Mouse (Mus musculus): ENCODE measurements at regions not wholly inside any gene's neighbourhood (a gene's known extent, or its start where the extent isn't known, plus 50 kb on each side); places are given as distances from the start of the nearest gene placed in this dataset.

- Histone ChIP-seq H3K27ac (ENCODE audit: insufficient read depth, low read length) (peak overlapping the region; percentile 26; the same call in 1 of the 2 replicates), H3K4me3 (ENCODE audit: insufficient read depth, low read length) (no peak overlapping the region), H3K4me1 (ENCODE audit: control insufficient read depth, insufficient read depth, low read length) (no peaks in the 10 kb centered on the region)
- TF ChIP-seq CTCF (IDR thresholded peaks at IDR 0.05; ENCODE audit: borderline replicate concordance, insufficient read depth, low read length) (no peak), POLR2A (IDR thresholded peaks at IDR 0.05; ENCODE audit: low read depth, low read length) (no peak)
These were observed 368.4 kb downstream of the Cd109 start for GRCm38 (mm10) chr9:78983734-78984133.

- TF ChIP-seq POLR2A (IDR thresholded peaks at IDR 0.05; ENCODE audit: low read depth, low read length) (no peak), CTCF (IDR thresholded peaks at IDR 0.05; ENCODE audit: borderline replicate concordance, insufficient read depth, low read length) (no peak)
- Histone ChIP-seq H3K27ac (ENCODE audit: insufficient read depth, low read length) (no peak overlapping the region), H3K4me3 (ENCODE audit: insufficient read depth, low read length) (no peak overlapping the region), H3K4me1 (ENCODE audit: control insufficient read depth, insufficient read depth, low read length) (no peaks in the 10 kb centered on the region)
These were observed 370.0 kb downstream of the Cd109 start for GRCm38 (mm10) chr9:78985184-78985864.

- Histone ChIP-seq H3K4me3 (ENCODE audit: insufficient read depth, low read length) (no peak overlapping the region), H3K4me1 (ENCODE audit: control insufficient read depth, insufficient read depth, low read length) (no peaks in the 10 kb centered on the region), H3K27ac (ENCODE audit: insufficient read depth, low read length) (no peak overlapping the region)
- TF ChIP-seq POLR2A (IDR thresholded peaks at IDR 0.05; ENCODE audit: low read depth, low read length) (no peak), CTCF (IDR thresholded peaks at IDR 0.05; ENCODE audit: borderline replicate concordance, insufficient read depth, low read length) (no peak)
These were observed 376.0 kb downstream of the Cd109 start for GRCm38 (mm10) chr9:78991310-78991709.

- Histone ChIP-seq H3K4me3 (ENCODE audit: insufficient read depth, low read length) (no peak overlapping the region), H3K4me1 (ENCODE audit: control insufficient read depth, insufficient read depth, low read length) (no peaks in the 10 kb centered on the region), H3K27ac (ENCODE audit: insufficient read depth, low read length) (no peak overlapping the region)
- TF ChIP-seq POLR2A (IDR thresholded peaks at IDR 0.05; ENCODE audit: low read depth, low read length) (no peak), CTCF (IDR thresholded peaks at IDR 0.05; ENCODE audit: borderline replicate concordance, insufficient read depth, low read length) (no peak)
These were observed 385.7 kb downstream of the Cd109 start for GRCm38 (mm10) chr9:79001081-79001480.

GRCm38 (mm10) chr9:79001930-79002329 is 386.6 kb downstream of the Cd109 start:
- no peak for TF ChIP-seq POLR2A (IDR thresholded peaks at IDR 0.05; ENCODE audit: low read depth, low read length)
- TF ChIP-seq CTCF (IDR thresholded peaks at IDR 0.05; ENCODE audit: borderline replicate concordance, insufficient read depth, low read length), result no peak
- H3K27ac ChIP-seq (ENCODE audit: insufficient read depth, low read length), result no peak overlapping the region

GRCm38 (mm10) chr9:79004296-79004980 is 389.1 kb downstream of the Cd109 start:
- Histone ChIP-seq H3K4me3 (ENCODE audit: insufficient read depth, low read length) (no peak overlapping the region), H3K4me1 (ENCODE audit: control insufficient read depth, insufficient read depth, low read length) (no peaks in the 10 kb centered on the region), H3K27ac (ENCODE audit: insufficient read depth, low read length) (no peak overlapping the region)
- TF ChIP-seq CTCF (IDR thresholded peaks at IDR 0.05; ENCODE audit: borderline replicate concordance, insufficient read depth, low read length) (no peak), POLR2A (IDR thresholded peaks at IDR 0.05; ENCODE audit: low read depth, low read length) (no peak)

More at GRCm38 (mm10) chr9:79001930-79002329, 386.6 kb downstream of the Cd109 start:
- no peak overlapping the region for H3K4me3 ChIP-seq (ENCODE audit: insufficient read depth, low read length)
- no peaks in the 10 kb centered on the region for H3K4me1 ChIP-seq (ENCODE audit: control insufficient read depth, insufficient read depth, low read length)

- Histone ChIP-seq H3K4me1 (ENCODE audit: control insufficient read depth, insufficient read depth, low read length) (no peaks in the 10 kb centered on the region), H3K4me3 (ENCODE audit: insufficient read depth, low read length) (no peak overlapping the region), H3K27ac (ENCODE audit: insufficient read depth, low read length) (no peak overlapping the region)
- TF ChIP-seq CTCF (IDR thresholded peaks at IDR 0.05; ENCODE audit: borderline replicate concordance, insufficient read depth, low read length) (no peak), POLR2A (IDR thresholded peaks at IDR 0.05; ENCODE audit: low read depth, low read length) (no peak)
These were observed 406.9 kb downstream of the Cd109 start for GRCm38 (mm10) chr9:79022291-79022690.

- no peak for TF ChIP-seq POLR2A (IDR thresholded peaks at IDR 0.05; ENCODE audit: low read depth, low read length)
- TF ChIP-seq CTCF (IDR thresholded peaks at IDR 0.05; ENCODE audit: borderline replicate concordance, insufficient read depth, low read length), result no peak
- no peaks in the 10 kb centered on the region; the same call in 1 of the 2 replicates for H3K4me1 ChIP-seq (ENCODE audit: control insufficient read depth, insufficient read depth, low read length)
These were observed 412.9 kb downstream of the Cd109 start for GRCm38 (mm10) chr9:79028234-79028633.

GRCm38 (mm10) chr9:79029456-79029855 is 414.1 kb downstream of the Cd109 start:
- TF ChIP-seq CTCF (IDR thresholded peaks at IDR 0.05; ENCODE audit: borderline replicate concordance, insufficient read depth, low read length) (no peak), POLR2A (IDR thresholded peaks at IDR 0.05; ENCODE audit: low read depth, low read length) (no peak)
- H3K27ac ChIP-seq (ENCODE audit: insufficient read depth, low read length), result no peak overlapping the region
- H3K4me1 ChIP-seq (ENCODE audit: control insufficient read depth, insufficient read depth, low read length), result no peaks in the 10 kb centered on the region; the same call in 1 of the 2 replicates
- no peak overlapping the region for H3K4me3 ChIP-seq (ENCODE audit: insufficient read depth, low read length)

More at GRCm38 (mm10) chr9:79028234-79028633, 412.9 kb downstream of the Cd109 start:
- Histone ChIP-seq H3K27ac (ENCODE audit: insufficient read depth, low read length) (peak overlapping the region; percentile 80), H3K4me3 (ENCODE audit: insufficient read depth, low read length) (no peak overlapping the region)

GRCm38 (mm10) chr9:79035677-79036076 is 420.3 kb downstream of the Cd109 start:
- no peak overlapping the region for H3K4me3 ChIP-seq (ENCODE audit: insufficient read depth, low read length)
- peaks cover 7% of the 10 kb centered on the region for H3K4me1 ChIP-seq (ENCODE audit: control insufficient read depth, insufficient read depth, low read length)
- TF ChIP-seq CTCF (IDR thresholded peaks at IDR 0.05; ENCODE audit: borderline replicate concordance, insufficient read depth, low read length), result no peak
- TF ChIP-seq POLR2A (IDR thresholded peaks at IDR 0.05; ENCODE audit: low read depth, low read length), result no peak
- no peak overlapping the region for H3K27ac ChIP-seq (ENCODE audit: insufficient read depth, low read length)

Measured in embryonic fibroblast, embryonic 13.5 days (primary cell).